22 mouse cellular contexts compared by ENCODE assay signal in the genomic region with DNA sequence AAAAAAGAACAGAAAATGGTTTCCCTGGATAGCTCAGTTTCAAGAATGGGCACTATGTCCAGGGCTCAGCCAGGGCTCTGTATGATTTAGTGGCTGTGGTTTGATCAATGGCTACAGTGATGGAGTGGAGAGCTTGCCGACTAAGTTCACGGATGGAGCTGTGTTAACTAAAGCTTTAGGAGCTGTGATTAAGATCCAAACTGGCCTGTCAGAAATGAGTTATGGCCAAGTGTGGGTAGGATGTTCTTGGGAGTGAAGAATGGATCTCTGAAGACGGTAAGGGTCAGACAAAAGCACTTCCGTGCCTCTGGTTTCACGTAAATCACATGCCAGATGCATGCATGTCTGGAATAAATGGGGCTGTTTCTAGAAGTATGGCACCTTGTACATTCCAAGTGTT.
DNase-seq lines count a peak whose midpoint lies in the region; ATAC-seq and TF ChIP-seq lines count a peak whose summit lies in the region.
"Had no signal": no experiment of that assay in that cellular context is flagged by ENCODE, and none has a peak within 500 bp of the region (broad histone marks: within the 10 kb centered on the region; RNA-seq: fewer than 3 reads in every experiment).

No protein-coding gene starts in this region.

- TF ChIP-seq POLR2A in cerebellum, adult 2 months (IDR thresholded peaks at IDR 0.05; ENCODE audit: borderline replicate concordance, insufficient read depth, low read length): no peak

- no peak for TF ChIP-seq CTCF in kidney, postnatal 0 days (IDR thresholded peaks at IDR 0.05; ENCODE audit: low read depth)
- TF ChIP-seq CTCF in cerebellum, adult 2 months (IDR thresholded peaks at IDR 0.05; ENCODE audit: borderline replicate concordance, insufficient read depth, low read depth, low read length): no peak

- H3K4me1 ChIP-seq in kidney, postnatal 0 days (replicated peaks; ENCODE audit: insufficient read depth, low read length): no peaks in the 10 kb centered on the region; the same call in 1 of the 2 replicates
- H3K4me1 ChIP-seq in cerebellum, adult 2 months (ENCODE audit: control insufficient read depth, insufficient read depth, low read length): no peaks in the 10 kb centered on the region
- H3K4me1 ChIP-seq: embryonic facial prominence, embryonic 12.5 days; embryonic facial prominence, embryonic 15.5 days had no signal

- peak; percentile 30 for DNase-seq in kidney, postnatal 0 days (ENCODE audit: low spot score)
- DNase-seq in kidney, postnatal 4 days: no peak
- DNase-seq in embryo, embryonic 11 days: peak; percentile 52
- peak; percentile 81 for DNase-seq in mesoderm, embryonic 11.5 days (ENCODE audit: low read depth, low spot score)
- no peak for DNase-seq in lung, postnatal 36 days
- no peak for DNase-seq in cerebellum, adult 2 months
- DNase-seq: adrenal gland, adult 2 months; adrenal gland, postnatal 14 days; cerebellum, adult 11 months; cerebellum, adult 8-10 months; cerebellum, postnatal 10 days; cerebellum, postnatal 36 days; forebrain, postnatal 0 days; gastrocnemius, adult 2 months; gastrocnemius, postnatal 14 days had no signal

- H3K27ac ChIP-seq in kidney, postnatal 0 days: no peak overlapping the region
- no peak overlapping the region for H3K27ac ChIP-seq in cerebellum, adult 2 months (ENCODE audit: insufficient read depth, low read length)
- H3K27ac ChIP-seq: embryonic facial prominence, embryonic 12.5 days; embryonic facial prominence, embryonic 15.5 days; gastrocnemius, adult 2 months; hindbrain, embryonic 12.5 days; hindbrain, embryonic 15.5 days had no signal

- no peaks in the 10 kb centered on the region for H3K9me3 ChIP-seq in kidney, postnatal 0 days (replicated peaks; ENCODE audit: low read length)
- H3K9me3 ChIP-seq: embryonic facial prominence, embryonic 12.5 days; embryonic facial prominence, embryonic 15.5 days; hindbrain, embryonic 12.5 days; hindbrain, embryonic 15.5 days had no signal

- ATAC-seq in kidney, postnatal 0 days (replicated peaks; ENCODE audit: low FRiP score, low read depth): no peak
- ATAC-seq: CD4-positive, CD25-positive, alpha-beta regulatory T cell, adult 4 months; forebrain, embryonic 14.5 days; forebrain, postnatal 0 days had no signal

- no peak overlapping the region for H3K9ac ChIP-seq in kidney, postnatal 0 days (ENCODE audit: low read depth, low read length)
- H3K9ac ChIP-seq: embryonic facial prominence, embryonic 12.5 days; embryonic facial prominence, embryonic 15.5 days; forebrain, postnatal 0 days; hindbrain, embryonic 12.5 days; hindbrain, embryonic 15.5 days had no signal

- WGBS in kidney, postnatal 0 days: 21% methylated on average over 5 of the region's 5 CpGs
- WGBS in cerebellum, adult 2 months: 95% methylated on average over 5 of the region's 5 CpGs

- H3K4me2 ChIP-seq in kidney, postnatal 0 days (ENCODE audit: low read length): no peak overlapping the region
- H3K4me2 ChIP-seq: embryonic facial prominence, embryonic 12.5 days; embryonic facial prominence, embryonic 15.5 days; heart, embryonic 11.5 days; hindbrain, embryonic 12.5 days; hindbrain, embryonic 15.5 days had no signal

- H3K36me3 ChIP-seq in kidney, postnatal 0 days (ENCODE audit: insufficient read depth, low read length): no peaks in the 10 kb centered on the region
- H3K36me3 ChIP-seq: embryonic facial prominence, embryonic 12.5 days; embryonic facial prominence, embryonic 15.5 days; hindbrain, embryonic 12.5 days; hindbrain, embryonic 15.5 days had no signal

- no peak overlapping the region for H3K4me3 ChIP-seq in kidney, postnatal 0 days (replicated peaks; ENCODE audit: low read depth, low read length)
- no peak overlapping the region for H3K4me3 ChIP-seq in cerebellum, adult 2 months (replicated peaks; ENCODE audit: insufficient read depth, low read depth, low read length)
- H3K4me3 ChIP-seq: embryonic facial prominence, embryonic 12.5 days; embryonic facial prominence, embryonic 15.5 days; gastrocnemius, adult 2 months; hindbrain, embryonic 12.5 days; hindbrain, embryonic 15.5 days had no signal

- no peaks in the 10 kb centered on the region for H3K27me3 ChIP-seq in kidney, postnatal 0 days (ENCODE audit: insufficient read depth, low read length)
- no peaks in the 10 kb centered on the region; the same call in 1 of the 2 replicates for H3K27me3 ChIP-seq in cerebellum, adult 2 months (ENCODE audit: control insufficient read depth, insufficient read depth, low read length)
- H3K27me3 ChIP-seq: embryonic facial prominence, embryonic 12.5 days; embryonic facial prominence, embryonic 15.5 days; hindbrain, embryonic 12.5 days; hindbrain, embryonic 15.5 days had no signal

Comparison
In these comparisons a context has a peak if more than half of its experiments do, and no peak if none do; other contexts are left out.
1. DNase-seq: peak in kidney, postnatal 0 days (single experiment), embryo, embryonic 11 days (single experiment) and mesoderm, embryonic 11.5 days (single experiment); none in kidney, postnatal 4 days (0 of 2), lung, postnatal 36 days (single experiment) and cerebellum, adult 2 months (0 of 2).